Mouse (Mus musculus): ENCODE measurements around the gene 1700066M21Rik.

1700066M21Rik gene

GRCm38 (mm10) chr1:57377376-57378341 is at the start of gene 1700066M21Rik:
Gene 1700066M21Rik, plus strand, starts transcription at chr1:57377620.
- DNase-seq = peak; percentile 89 to 91

GRCm38 (mm10) chr1:57329285-57330093 is 47.9 kb upstream of the 1700066M21Rik start:
- DNase-seq = no peak

- DNase-seq = no peak
Observed at GRCm38 (mm10) chr1:57330228-57330627, 47.2 kb upstream of the 1700066M21Rik start.

GRCm38 (mm10) chr1:57332040-57332439 is 45.4 kb upstream of the 1700066M21Rik start:
- DNase-seq = no peak

- no peak for DNase-seq
Observed at GRCm38 (mm10) chr1:57333550-57334213, 43.7 kb upstream of the 1700066M21Rik start.

GRCm38 (mm10) chr1:57335200-57335599 is 42.2 kb upstream of the 1700066M21Rik start:
- DNase-seq = no peak

GRCm38 (mm10) chr1:57339156-57339796 is 38.1 kb upstream of the 1700066M21Rik start:
- DNase-seq = no peak

GRCm38 (mm10) chr1:57341197-57341596 is 36.2 kb upstream of the 1700066M21Rik start:
- DNase-seq = no peak

GRCm38 (mm10) chr1:57347487-57347886 is 29.9 kb upstream of the 1700066M21Rik start:
- DNase-seq = no peak

- no peak for DNase-seq
Observed at GRCm38 (mm10) chr1:57351941-57352340, 25.5 kb upstream of the 1700066M21Rik start.

GRCm38 (mm10) chr1:57358546-57358945 is 18.9 kb upstream of the 1700066M21Rik start:
- no peak for DNase-seq

GRCm38 (mm10) chr1:57367446-57367845 is 10.0 kb upstream of the 1700066M21Rik start:
- DNase-seq = no peak

GRCm38 (mm10) chr1:57369111-57369510 is 8.3 kb upstream of the 1700066M21Rik start:
- DNase-seq = no peak

- DNase-seq = no peak
Observed at GRCm38 (mm10) chr1:57370451-57370850, 7.0 kb upstream of the 1700066M21Rik start.

- no peak for DNase-seq
Observed at GRCm38 (mm10) chr1:57375276-57375675, 2.1 kb upstream of the 1700066M21Rik start.

GRCm38 (mm10) chr1:57376806-57377205 is 614 bp upstream of the 1700066M21Rik start:
- DNase-seq = no peak

- no peak for DNase-seq
Observed at GRCm38 (mm10) chr1:57386519-57386918, 9.1 kb downstream of the 1700066M21Rik start.

GRCm38 (mm10) chr1:57387876-57388275 is 10.5 kb downstream of the 1700066M21Rik start:
- no peak for DNase-seq

- DNase-seq = no peak
Observed at GRCm38 (mm10) chr1:57388402-57389155, 11.2 kb downstream of the 1700066M21Rik start.

GRCm38 (mm10) chr1:57390993-57391790 is 13.8 kb downstream of the 1700066M21Rik start:
- DNase-seq = no peak

- no peak for DNase-seq
Observed at GRCm38 (mm10) chr1:57392417-57392816, 15.0 kb downstream of the 1700066M21Rik start.
